Mouse (Mus musculus) brain, embryonic 14.5 days (tissue): ENCODE measurements at regions not wholly inside any gene's neighbourhood (a gene's known extent, or its start where the extent isn't known, plus 50 kb on each side); places are given as distances from the start of the nearest gene placed in this dataset.

Experiments used
- CTCF ChIP-seq: fragments of 200-500 bp; IDR thresholded peaks from 2 replicates; pipeline ENCODE4 v1.5.1; 2012; ENCODE audit warnings: inconsistent platforms, mild to moderate bottlenecking, moderate library complexity, borderline replicate concordance; ENCODE audit not compliant: insufficient read depth, insufficient read length; ENCODE audit errors: extremely low read depth
- POLR2A ChIP-seq: fragments of 200-500 bp; IDR thresholded peaks from 2 replicates; pipeline ENCODE4 v1.6.1; 2012; ENCODE audit warnings: mild to moderate bottlenecking, inconsistent platforms, borderline replicate concordance; ENCODE audit not compliant: poor library complexity, insufficient read depth, insufficient read length, severe bottlenecking; ENCODE audit errors: extremely low read depth

- no peak for TF ChIP-seq CTCF
- no peak for TF ChIP-seq POLR2A
Measured at GRCm38 (mm10) chr19:33851061-33851460, 63.8 kb upstream of the Lipo1 start.
